Mouse (Mus musculus): ENCODE measurements around the gene Vill. TPM values are rescaled to one million over a fixed set of nuclear protein-coding genes. Genes with fewer than 3 reads are reported as not detected.

Vill gene
- total and polyA plus RNA-seq, 2 experiments from 2014 or later, result 3.8 to 4.8 TPM

- Histone ChIP-seq H3K9me3 (replicated peaks; ENCODE audit: control insufficient read depth, low read length) (no peaks in the 10 kb centered on the region), H3K4me1 (ENCODE audit: control insufficient read depth, insufficient read depth) (peaks cover 22% of the 10 kb centered on the region), H3K27ac (ENCODE audit: low read depth) (no peak overlapping the region), H3K27me3 (ENCODE audit: control insufficient read depth, insufficient read depth, low read length) (no peaks in the 10 kb centered on the region), H3K4me2 (ENCODE audit: low read depth, low read length) (no peak overlapping the region), H3K36me3 (replicated peaks; ENCODE audit: control insufficient read depth, insufficient read depth, low read length) (peaks cover 26% of the 10 kb centered on the region), H3K9ac (replicated peaks; ENCODE audit: low read depth, low read length) (no peak overlapping the region), H3K4me3 (ENCODE audit: low read depth, low read length) (no peak overlapping the region)
- ATAC-seq (ENCODE audit: insufficient read depth, low read depth) (no peak), DNase-seq (ENCODE audit: low spot score) (no peak)
- WGBS, result 75% methylated on average over 10 of the region's 10 CpGs
- TF ChIP-seq CTCF (IDR thresholded peaks at IDR 0.05; ENCODE audit: low read depth) (no peak), EP300 (IDR thresholded peaks at IDR 0.05; ENCODE audit: low read depth) (no peak)
Observed at GRCm38 (mm10) chr9:119083966-119084365, 31.4 kb downstream of the Vill start.

GRCm38 (mm10) chr9:119086451-119086850 lies 33.9 kb downstream of the Vill start:
- H3K9ac ChIP-seq (replicated peaks; ENCODE audit: low read depth, low read length), result 0 out of 2 replicates have a peak overlapping the region, but pooled peaks have one; percentile 4
- no peaks in the 10 kb centered on the region for H3K27me3 ChIP-seq (ENCODE audit: control insufficient read depth, insufficient read depth, low read length)
- 24% methylated on average over 1 of the region's 1 CpGs for WGBS
- no peak for DNase-seq (ENCODE audit: low spot score)
- no peak overlapping the region for H3K4me2 ChIP-seq (ENCODE audit: low read depth, low read length)
- peaks cover 24% of the 10 kb centered on the region for H3K4me1 ChIP-seq (ENCODE audit: control insufficient read depth, insufficient read depth)
- no peak overlapping the region for H3K4me3 ChIP-seq (ENCODE audit: low read depth, low read length)
- H3K36me3 ChIP-seq (replicated peaks; ENCODE audit: control insufficient read depth, insufficient read depth, low read length), result peaks cover 7% of the 10 kb centered on the region; the same call in 1 of the 2 replicates
- no peaks in the 10 kb centered on the region for H3K9me3 ChIP-seq (replicated peaks; ENCODE audit: control insufficient read depth, low read length)
- ATAC-seq (ENCODE audit: insufficient read depth, low read depth), result no peak
- no peak for TF ChIP-seq CTCF (IDR thresholded peaks at IDR 0.05; ENCODE audit: low read depth)
- TF ChIP-seq EP300 (IDR thresholded peaks at IDR 0.05; ENCODE audit: low read depth), result no peak
- no peak overlapping the region for H3K27ac ChIP-seq (ENCODE audit: low read depth)

- 76% methylated on average over 5 of the region's 5 CpGs for WGBS
- ATAC-seq (ENCODE audit: insufficient read depth, low read depth), result no peak
- H3K27ac ChIP-seq (ENCODE audit: low read depth), result no peak overlapping the region
- H3K9me3 ChIP-seq (replicated peaks; ENCODE audit: control insufficient read depth, low read length), result no peaks in the 10 kb centered on the region
- H3K4me1 ChIP-seq (ENCODE audit: control insufficient read depth, insufficient read depth), result peaks cover 32% of the 10 kb centered on the region
- H3K27me3 ChIP-seq (ENCODE audit: control insufficient read depth, insufficient read depth, low read length), result no peaks in the 10 kb centered on the region
- no peak overlapping the region for H3K4me3 ChIP-seq (ENCODE audit: low read depth, low read length)
- H3K4me2 ChIP-seq (ENCODE audit: low read depth, low read length), result no peak overlapping the region
- H3K36me3 ChIP-seq (replicated peaks; ENCODE audit: control insufficient read depth, insufficient read depth, low read length), result no peaks in the 10 kb centered on the region; the same call in 1 of the 2 replicates
- no peak for TF ChIP-seq EP300 (IDR thresholded peaks at IDR 0.05; ENCODE audit: low read depth)
- TF ChIP-seq CTCF (IDR thresholded peaks at IDR 0.05; ENCODE audit: low read depth), result no peak
- H3K9ac ChIP-seq (replicated peaks; ENCODE audit: low read depth, low read length), result no peak overlapping the region
- no peak for DNase-seq (ENCODE audit: low spot score)
Observed at GRCm38 (mm10) chr9:119087309-119087708, 34.7 kb downstream of the Vill start.

GRCm38 (mm10) chr9:119088148-119088801 lies 35.7 kb downstream of the Vill start:
- ATAC-seq (ENCODE audit: insufficient read depth, low read depth) (peak; percentile 69), DNase-seq (ENCODE audit: low spot score) (peak; percentile 88)
- Histone ChIP-seq H3K4me2 (ENCODE audit: low read depth, low read length) (peak overlapping the region; percentile 55), H3K36me3 (replicated peaks; ENCODE audit: control insufficient read depth, insufficient read depth, low read length) (no peaks in the 10 kb centered on the region), H3K4me3 (ENCODE audit: low read depth, low read length) (peak overlapping the region; percentile 38), H3K9ac (replicated peaks; ENCODE audit: low read depth, low read length) (no peak overlapping the region), H3K4me1 (ENCODE audit: control insufficient read depth, insufficient read depth) (peaks cover 36% of the 10 kb centered on the region), H3K27me3 (ENCODE audit: control insufficient read depth, insufficient read depth, low read length) (no peaks in the 10 kb centered on the region), H3K27ac (ENCODE audit: low read depth) (peak overlapping the region; percentile 73), H3K9me3 (replicated peaks; ENCODE audit: control insufficient read depth, low read length) (no peaks in the 10 kb centered on the region)
- WGBS, result 2% methylated on average over 24 of the region's 24 CpGs
- TF ChIP-seq EP300 (IDR thresholded peaks at IDR 0.05; ENCODE audit: low read depth), result no peak
- TF ChIP-seq CTCF (IDR thresholded peaks at IDR 0.05; ENCODE audit: low read depth), result no peak

GRCm38 (mm10) chr9:119089437-119089836 lies 36.9 kb downstream of the Vill start:
- Histone ChIP-seq H3K4me2 (ENCODE audit: low read depth, low read length) (no peak overlapping the region), H3K27ac (ENCODE audit: low read depth) (no peak overlapping the region), H3K9me3 (replicated peaks; ENCODE audit: control insufficient read depth, low read length) (no peaks in the 10 kb centered on the region), H3K36me3 (replicated peaks; ENCODE audit: control insufficient read depth, insufficient read depth, low read length) (no peaks in the 10 kb centered on the region), H3K4me1 (ENCODE audit: control insufficient read depth, insufficient read depth) (peaks cover 42% of the 10 kb centered on the region), H3K9ac (replicated peaks; ENCODE audit: low read depth, low read length) (no peak overlapping the region), H3K4me3 (ENCODE audit: low read depth, low read length) (no peak overlapping the region), H3K27me3 (ENCODE audit: control insufficient read depth, insufficient read depth, low read length) (no peaks in the 10 kb centered on the region)
- no peak for TF ChIP-seq EP300 (IDR thresholded peaks at IDR 0.05; ENCODE audit: low read depth)
- 84% methylated on average over 7 of the region's 7 CpGs for WGBS
- DNase-seq (ENCODE audit: low spot score), result no peak
- ATAC-seq (ENCODE audit: insufficient read depth, low read depth), result no peak

GRCm38 (mm10) chr9:119090462-119090861 lies 37.9 kb downstream of the Vill start:
- Histone ChIP-seq H3K4me2 (ENCODE audit: low read depth, low read length) (no peak overlapping the region), H3K9ac (replicated peaks; ENCODE audit: low read depth, low read length) (no peak overlapping the region), H3K27ac (ENCODE audit: low read depth) (no peak overlapping the region), H3K36me3 (replicated peaks; ENCODE audit: control insufficient read depth, insufficient read depth, low read length) (no peaks in the 10 kb centered on the region), H3K9me3 (replicated peaks; ENCODE audit: control insufficient read depth, low read length) (no peaks in the 10 kb centered on the region), H3K27me3 (ENCODE audit: control insufficient read depth, insufficient read depth, low read length) (no peaks in the 10 kb centered on the region), H3K4me3 (ENCODE audit: low read depth, low read length) (no peak overlapping the region), H3K4me1 (ENCODE audit: control insufficient read depth, insufficient read depth) (peaks cover 38% of the 10 kb centered on the region)
- DNase-seq (ENCODE audit: low spot score) (no peak), ATAC-seq (ENCODE audit: insufficient read depth, low read depth) (no peak)
- 82% methylated on average over 5 of the region's 5 CpGs for WGBS
- TF ChIP-seq CTCF (IDR thresholded peaks at IDR 0.05; ENCODE audit: low read depth) (no peak), EP300 (IDR thresholded peaks at IDR 0.05; ENCODE audit: low read depth) (no peak)
